Mouse (Mus musculus) hindbrain, embryonic 14.5 days (tissue): ENCODE results near the gene Hoxa1. TPM values are rescaled to one million over a fixed set of nuclear protein-coding genes. Genes with fewer than 3 reads are reported as not detected.

Experiments
- ATAC-seq: fragments of 200-750 bp; cut with Nextera tagmentation; 2 replicates; pipeline ENCODE4 v1.8.0; 2017; ENCODE audit warnings: moderate number of reproducible peaks, mild to moderate bottlenecking, moderate TSS enrichment, moderate library complexity; ENCODE audit not compliant: low FRiP score
- DNase-seq: peaks from one replicate; pipeline ENCODE4 v3.0.0-alpha.2; 2015; ENCODE audit warnings: low spot score
- H3K27ac ChIP-seq: fragments of 300-500 bp; sonication (generic); 2 replicates; pipeline ENCODE4 v1.5.1; 2014; ENCODE audit warnings: mild to moderate bottlenecking, moderate library complexity
- H3K27me3 ChIP-seq: fragments of 300-500 bp; sonication (generic); 2 replicates; pipeline ENCODE4 v1.6.1; 2014; ENCODE audit warnings: mild to moderate bottlenecking, low read length, mixed read lengths; ENCODE audit not compliant: control insufficient read depth, insufficient read depth
- H3K36me3 ChIP-seq: fragments of 300-500 bp; sonication (generic); replicated peaks from 2 replicates; pipeline ENCODE4 v1.6.1; 2014; ENCODE audit not compliant: control insufficient read depth, insufficient read depth
- H3K4me1 ChIP-seq: fragments of 300-500 bp; sonication (generic); replicated peaks from 2 replicates; pipeline ENCODE4 v1.6.1; 2014; ENCODE audit warnings: antibody characterized with exemption, low read length, mixed read lengths; ENCODE audit not compliant: control insufficient read depth, insufficient read depth
- H3K4me2 ChIP-seq: fragments of 300-500 bp; sonication (generic); replicated peaks from 2 replicates; pipeline ENCODE4 v1.6.1; 2014; ENCODE audit warnings: mild to moderate bottlenecking, moderate library complexity
- H3K4me3 ChIP-seq: fragments of 300-500 bp; sonication (generic); replicated peaks from 2 replicates; pipeline ENCODE4 v1.5.1; 2014; ENCODE audit warnings: mild to moderate bottlenecking, low read length
- H3K9ac ChIP-seq: fragments of 300-500 bp; sonication (generic); 2 replicates; pipeline ENCODE4 v1.6.1; 2014
- H3K9me3 ChIP-seq: fragments of 300-500 bp; sonication (generic); 2 replicates; pipeline ENCODE4 v1.6.1; 2016; ENCODE audit warnings: low read length; ENCODE audit not compliant: control insufficient read depth
- WGBS: fragments of 180-500 bp; shearing (Covaris S2); extraction: QIAGEN DNeasy Blood & Tissue Kit; methylation state at CpG from one replicate; pipeline ENCODE4 v1.1.7; 2014; 5-methylcytosine and 5-hydroxymethylcytosine counted together
- polyA plus RNA-seq: library from polyadenylated mRNA; unstranded; fragments of >200 nt; fragmentation: Nextera tagmentation; extraction: Ambion mirVana; gene quantifications from 2 replicates; pipeline ENCODE4 v1.2.1, GENCODE M21; 2014

Gene Hoxa1
- polyA plus RNA-seq, 1 experiment from 2014 or later: 3.0 TPM

- no peak for ATAC-seq
- 78% methylated on average over 5 of the region's 5 CpGs for WGBS
- no peak overlapping the region for H3K4me2 ChIP-seq
- H3K27ac ChIP-seq: no peak overlapping the region
- DNase-seq: no peak
- no peak overlapping the region for H3K9ac ChIP-seq
- no peaks in the 10 kb centered on the region for H3K9me3 ChIP-seq
- peaks cover 12% of the 10 kb centered on the region; the same call in 1 of the 2 replicates for H3K4me1 ChIP-seq
- H3K4me3 ChIP-seq: no peak overlapping the region
- no peaks in the 10 kb centered on the region for H3K27me3 ChIP-seq
- H3K36me3 ChIP-seq: no peaks in the 10 kb centered on the region
These were observed 19.0 kb downstream of the Hoxa1 start for GRCm38 (mm10) chr6:52139115-52139514.

- Histone ChIP-seq H3K4me1 (peaks cover 12% of the 10 kb centered on the region; the same call in 1 of the 2 replicates), H3K4me3 (no peak overlapping the region), H3K9me3 (no peaks in the 10 kb centered on the region), H3K4me2 (no peak overlapping the region), H3K36me3 (no peaks in the 10 kb centered on the region), H3K27ac (no peak overlapping the region), H3K9ac (no peak overlapping the region), H3K27me3 (no peaks in the 10 kb centered on the region)
- ATAC-seq (no peak), DNase-seq (no peak)
- 54% methylated on average over 10 of the region's 10 CpGs for WGBS
These were observed 19.5 kb downstream of the Hoxa1 start for GRCm38 (mm10) chr6:52138576-52138975.

- ATAC-seq (peak; percentile 71), DNase-seq (peak; percentile 68)
- WGBS: 39% methylated on average over 9 of the region's 9 CpGs
- Histone ChIP-seq H3K9ac (no peak overlapping the region), H3K9me3 (no peaks in the 10 kb centered on the region), H3K27me3 (no peaks in the 10 kb centered on the region), H3K36me3 (no peaks in the 10 kb centered on the region), H3K4me3 (no peak overlapping the region), H3K4me1 (peaks cover 12% of the 10 kb centered on the region; the same call in 1 of the 2 replicates), H3K27ac (no peak overlapping the region), H3K4me2 (no peak overlapping the region)
These were observed 20.1 kb downstream of the Hoxa1 start for GRCm38 (mm10) chr6:52137841-52138535.

GRCm38 (mm10) chr6:52123673-52124072 lies 34.4 kb downstream of the Hoxa1 start:
- Histone ChIP-seq H3K4me1 (peaks cover 17% of the 10 kb centered on the region), H3K4me2 (no peak overlapping the region), H3K9ac (no peak overlapping the region), H3K36me3 (no peaks in the 10 kb centered on the region), H3K27ac (no peak overlapping the region), H3K9me3 (peaks cover 6% of the 10 kb centered on the region; the same call in 1 of the 2 replicates), H3K4me3 (no peak overlapping the region), H3K27me3 (no peaks in the 10 kb centered on the region)
- 81% methylated on average over 4 of the region's 4 CpGs for WGBS
- ATAC-seq (no peak), DNase-seq (no peak)

- H3K4me3 ChIP-seq: no peak overlapping the region
- H3K27ac ChIP-seq: no peak overlapping the region
- no peak for DNase-seq
- H3K4me2 ChIP-seq: no peak overlapping the region
- H3K4me1 ChIP-seq: peaks cover 20% of the 10 kb centered on the region
- no peak for ATAC-seq
- no peaks in the 10 kb centered on the region for H3K9me3 ChIP-seq
- H3K9ac ChIP-seq: no peak overlapping the region
- 74% methylated on average over 3 of the region's 3 CpGs for WGBS
- H3K36me3 ChIP-seq: no peaks in the 10 kb centered on the region
- no peaks in the 10 kb centered on the region for H3K27me3 ChIP-seq
These were observed 36.9 kb downstream of the Hoxa1 start for GRCm38 (mm10) chr6:52121173-52121572.

- 0 out of 2 replicates have a peak overlapping the region, but pooled peaks have one; percentile 24 for H3K9ac ChIP-seq
- no peaks in the 10 kb centered on the region for H3K36me3 ChIP-seq
- peak overlapping the region; percentile 79 for H3K27ac ChIP-seq
- H3K27me3 ChIP-seq: no peaks in the 10 kb centered on the region
- H3K4me2 ChIP-seq: 0 out of 2 replicates have a peak overlapping the region, but pooled peaks have one; percentile 11
- H3K4me1 ChIP-seq: peaks cover 20% of the 10 kb centered on the region
- DNase-seq: peak; percentile 70
- H3K9me3 ChIP-seq: no peaks in the 10 kb centered on the region
- peak; percentile 68; the same call in 1 of the 2 replicates for ATAC-seq
- H3K4me3 ChIP-seq: no peak overlapping the region
- 14% methylated on average over 6 of the region's 6 CpGs for WGBS
These were observed 39.0 kb downstream of the Hoxa1 start for GRCm38 (mm10) chr6:52118903-52119635.

GRCm38 (mm10) chr6:52115899-52116298 lies 42.2 kb downstream of the Hoxa1 start:
- ATAC-seq (no peak), DNase-seq (no peak)
- peaks cover 20% of the 10 kb centered on the region for H3K4me1 ChIP-seq
- WGBS: 21% methylated on average over 5 of the region's 5 CpGs
- no peaks in the 10 kb centered on the region for H3K9me3 ChIP-seq
- no peak overlapping the region for H3K4me2 ChIP-seq
- H3K27me3 ChIP-seq: no peaks in the 10 kb centered on the region
- H3K27ac ChIP-seq: no peak overlapping the region
- no peak overlapping the region for H3K4me3 ChIP-seq
- no peak overlapping the region for H3K9ac ChIP-seq
- H3K36me3 ChIP-seq: no peaks in the 10 kb centered on the region

- no peak overlapping the region for H3K4me2 ChIP-seq
- no peaks in the 10 kb centered on the region for H3K36me3 ChIP-seq
- H3K27ac ChIP-seq: no peak overlapping the region
- DNase-seq (no peak), ATAC-seq (no peak)
- no peak overlapping the region for H3K4me3 ChIP-seq
- WGBS: 80% methylated on average over 4 of the region's 4 CpGs
- no peaks in the 10 kb centered on the region for H3K27me3 ChIP-seq
- H3K9ac ChIP-seq: no peak overlapping the region
- H3K9me3 ChIP-seq: no peaks in the 10 kb centered on the region
- H3K4me1 ChIP-seq: no peaks in the 10 kb centered on the region
These were observed 46.3 kb downstream of the Hoxa1 start for GRCm38 (mm10) chr6:52111846-52112245.

- H3K9me3 ChIP-seq: no peaks in the 10 kb centered on the region
- WGBS: 94% methylated on average over 3 of the region's 3 CpGs
- H3K4me1 ChIP-seq: peaks cover 7% of the 10 kb centered on the region
- H3K4me3 ChIP-seq: no peak overlapping the region
- no peaks in the 10 kb centered on the region for H3K36me3 ChIP-seq
- no peak overlapping the region for H3K4me2 ChIP-seq
- H3K9ac ChIP-seq: no peak overlapping the region
- DNase-seq (no peak), ATAC-seq (no peak)
- H3K27ac ChIP-seq: no peak overlapping the region
- no peaks in the 10 kb centered on the region for H3K27me3 ChIP-seq
These were observed 50.7 kb downstream of the Hoxa1 start for GRCm38 (mm10) chr6:52107400-52107799.
